Mouse (Mus musculus) activated CD4-positive, CD25-positive, alpha-beta regulatory T cell, adult 4 months (primary cell): Measurements from ENCODE around the gene Tnfsf13b. TPM values are rescaled to one million over a fixed set of nuclear protein-coding genes. Genes with fewer than 3 reads are reported as not detected.

Experiments
- ATAC-seq: one replicate; pipeline ENCODE4 v1.8.0; 2017
- polyA plus RNA-seq, 2 experiments: library from polyadenylated mRNA; unstranded; fragments of 100-300 nt; shearing (Covaris generic); gene quantifications; one replicate each; pipeline ENCODE4 v1.2.1; 2017

The Tnfsf13b gene
- polyA plus RNA-seq, 2 experiments from 2014 or later: 6.3 TPM

DNA sequence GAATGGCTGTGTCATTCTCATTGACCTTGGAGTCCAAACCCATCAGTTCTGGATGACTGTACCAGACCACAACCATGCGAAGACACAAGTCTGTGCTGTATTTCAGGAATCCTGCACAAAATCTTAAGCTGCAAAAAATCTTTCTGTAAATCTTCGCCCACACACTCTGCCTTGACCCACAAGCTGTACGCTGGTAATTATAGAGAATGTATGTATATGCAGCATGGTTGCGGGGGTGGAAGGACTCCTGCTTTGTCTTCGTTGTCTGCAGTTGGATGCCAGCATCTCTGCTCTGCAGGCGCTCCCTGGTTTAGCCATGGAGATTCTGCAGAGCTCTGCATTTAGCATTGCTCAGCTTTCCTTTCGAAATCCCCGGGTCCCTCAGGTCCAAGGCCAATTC lies 42.9 kb downstream of the Tnfsf13b start:
- no peak for ATAC-seq

DNA sequence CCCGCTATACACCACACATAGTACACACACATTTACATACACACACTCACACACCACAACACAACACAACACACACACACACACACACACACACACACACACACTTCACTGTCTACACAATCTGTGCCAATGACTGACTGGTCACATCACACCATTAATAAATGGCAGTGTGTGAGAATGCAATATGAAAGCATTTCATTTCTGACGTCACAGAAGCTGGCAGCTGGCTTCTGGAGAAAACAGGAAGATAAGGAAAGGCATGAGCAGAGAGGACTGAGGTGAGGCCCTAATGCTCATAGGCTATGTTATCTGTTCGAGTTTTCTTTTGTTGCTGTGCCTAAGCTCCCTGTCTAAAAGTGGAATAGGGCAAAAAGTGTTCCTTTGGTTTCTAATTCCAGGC lies 45.3 kb downstream of the Tnfsf13b start:
- no peak for ATAC-seq

DNA sequence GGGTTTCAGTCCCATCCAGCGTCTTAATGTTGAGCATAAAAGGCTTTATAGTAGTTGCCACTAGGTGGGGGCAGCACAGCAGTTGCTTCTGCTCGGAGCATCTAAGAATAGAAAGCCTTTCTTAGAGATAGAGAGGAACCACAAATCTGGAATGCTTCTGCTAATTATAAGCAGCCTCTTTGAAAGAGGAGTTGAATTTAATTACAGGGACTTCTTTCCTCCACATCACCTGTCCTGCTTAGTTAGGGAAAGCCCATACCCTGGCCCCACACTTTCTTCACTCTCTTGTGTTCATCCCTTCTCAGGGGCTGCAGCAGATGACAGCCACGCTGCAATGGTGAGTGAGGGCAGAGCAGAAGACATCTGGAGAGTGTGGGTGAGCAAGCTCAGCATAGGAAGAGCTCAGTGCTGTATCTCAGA lies 47.3 kb downstream of the Tnfsf13b start:
- ATAC-seq: no peak

DNA sequence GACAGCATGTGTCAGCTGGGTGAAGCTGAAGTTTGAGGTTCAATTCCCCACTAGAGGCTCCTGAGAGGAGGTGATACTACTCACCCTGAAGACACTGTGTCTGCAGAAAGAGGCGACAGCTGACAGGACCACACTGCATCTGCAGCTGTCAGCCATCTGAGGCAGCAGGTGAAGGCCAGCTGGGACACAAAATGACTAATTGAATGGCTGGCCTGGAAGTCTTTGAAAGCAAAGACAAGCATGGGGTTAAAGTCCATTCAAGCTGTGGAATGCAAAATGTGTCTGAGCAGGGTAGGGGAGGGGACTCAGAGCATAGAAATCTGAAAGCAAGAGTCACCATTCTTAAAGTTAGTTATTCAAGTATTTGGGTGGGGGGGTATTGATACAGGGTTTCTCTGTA lies 54.7 kb downstream of the Tnfsf13b start:
- no peak for ATAC-seq

DNA sequence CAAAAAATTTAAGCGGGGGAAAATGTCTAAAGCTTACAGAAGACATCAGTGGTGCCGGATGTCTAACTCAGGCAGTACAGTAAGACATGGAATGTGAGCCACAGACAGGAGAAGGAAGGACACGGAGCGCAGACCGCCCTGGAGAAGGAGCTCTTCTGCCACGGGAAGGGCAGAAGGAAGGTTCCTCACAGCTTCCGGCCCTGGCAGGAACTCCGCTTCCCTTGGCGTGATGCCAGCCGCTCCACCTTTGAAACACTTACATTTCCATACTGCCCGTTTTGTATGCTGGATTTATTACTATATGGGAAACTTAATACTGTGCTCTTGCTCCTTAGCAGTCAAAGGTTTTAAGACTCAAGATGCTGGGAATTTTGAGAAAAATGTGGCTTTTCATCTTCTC lies 60.6 kb downstream of the Tnfsf13b start:
- ATAC-seq: no peak

DNA sequence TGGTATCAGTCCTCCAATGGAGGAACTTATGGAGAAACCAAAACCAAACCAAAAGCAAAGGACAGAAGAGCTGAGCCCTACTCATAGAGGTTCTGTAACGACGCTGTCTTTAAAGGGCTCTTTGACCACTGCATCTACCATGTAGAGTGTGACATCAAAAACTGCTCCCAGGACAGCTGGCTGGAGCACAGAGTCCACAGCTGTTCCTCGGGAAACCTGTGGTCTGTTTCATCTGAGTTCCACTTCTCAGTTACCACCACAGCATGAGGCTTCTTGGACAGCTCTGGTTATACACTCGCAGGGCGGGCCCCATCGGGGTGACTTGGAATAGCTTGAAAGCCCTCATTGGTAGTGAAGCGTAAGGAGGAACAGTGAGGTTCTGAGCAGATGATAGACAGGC lies 61.5 kb downstream of the Tnfsf13b start:
- ATAC-seq: no peak

DNA sequence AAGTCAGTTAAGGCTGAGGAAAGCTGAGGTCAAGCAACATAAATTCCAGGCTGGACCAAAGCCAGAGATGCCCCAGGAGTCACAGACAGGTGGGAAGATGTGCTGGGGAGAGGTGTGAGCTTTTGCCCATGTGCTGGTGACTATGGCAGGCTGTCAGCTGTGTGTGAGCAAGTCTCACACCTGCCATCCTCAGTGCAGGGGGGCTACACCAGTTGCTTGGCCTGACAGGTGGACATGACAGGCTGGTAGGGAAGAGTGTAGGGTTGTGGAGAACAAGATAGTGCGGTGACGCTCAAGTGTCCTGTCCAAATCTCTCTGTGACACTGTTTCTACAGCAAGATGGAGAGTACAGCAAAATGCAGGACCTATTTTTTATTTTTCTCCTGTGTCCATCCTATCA lies 66.1 kb downstream of the Tnfsf13b start:
- no peak for ATAC-seq

Other genes with a start within 250 kb of the Tnfsf13b start
- under 1 TPM in 1 of 2 experiments, not detected in 1; 0.30 TPM for gene Fam155a, start 235.3 kb upstream of the Tnfsf13b start, polyA plus RNA-seq
- not detected for gene Gm10217, start 142.2 kb upstream of the Tnfsf13b start, polyA plus RNA-seq
- gene Lig4, start 28.8 kb upstream of the Tnfsf13b start, polyA plus RNA-seq: 1 to 10 TPM; 2.5 to 4.6 TPM
- gene Abhd13, start 28.8 kb upstream of the Tnfsf13b start, polyA plus RNA-seq: 1 to 10 TPM; 3.7 to 4.1 TPM
- not detected for gene Myo16, start 147.4 kb downstream of the Tnfsf13b start, polyA plus RNA-seq